Mouse (Mus musculus): ENCODE measurements around the gene Asprv1.

DNA sequence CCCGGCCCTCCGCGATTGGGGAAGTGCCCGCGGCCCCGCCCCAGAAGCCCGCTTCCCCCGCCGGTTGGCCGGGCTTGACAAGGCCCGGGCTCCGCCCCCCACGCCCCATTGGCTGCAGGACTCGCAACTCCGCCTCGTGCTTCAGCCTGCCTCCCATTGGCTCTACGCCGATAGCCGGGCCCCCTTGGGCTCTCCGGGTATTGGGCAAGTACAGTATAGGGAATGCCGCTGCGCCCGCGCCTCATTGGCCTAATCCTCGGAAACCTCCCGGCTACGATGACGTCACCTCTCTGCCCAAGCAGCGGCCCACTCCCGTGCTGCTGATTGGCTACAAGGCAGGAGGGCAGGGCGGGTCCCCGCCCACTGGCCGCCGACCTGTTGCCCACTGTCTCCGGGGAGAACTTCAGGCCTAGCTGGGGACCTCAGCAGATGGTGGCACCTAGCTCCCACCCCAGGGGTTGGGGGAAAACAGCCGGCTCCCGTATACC is 41.3 kb downstream of the Asprv1 start:
- 0 out of 2 replicates have a peak, but pooled peaks have one; percentile 7 for TF ChIP-seq EP300 (IDR thresholded peaks at IDR 0.05)
- TF ChIP-seq CTCF (IDR thresholded peaks at IDR 0.05) = no peak

All from lung, postnatal 0 days (tissue).